Comparison of ENCODE assay signal across 8 mouse cellular contexts in the genomic region with DNA sequence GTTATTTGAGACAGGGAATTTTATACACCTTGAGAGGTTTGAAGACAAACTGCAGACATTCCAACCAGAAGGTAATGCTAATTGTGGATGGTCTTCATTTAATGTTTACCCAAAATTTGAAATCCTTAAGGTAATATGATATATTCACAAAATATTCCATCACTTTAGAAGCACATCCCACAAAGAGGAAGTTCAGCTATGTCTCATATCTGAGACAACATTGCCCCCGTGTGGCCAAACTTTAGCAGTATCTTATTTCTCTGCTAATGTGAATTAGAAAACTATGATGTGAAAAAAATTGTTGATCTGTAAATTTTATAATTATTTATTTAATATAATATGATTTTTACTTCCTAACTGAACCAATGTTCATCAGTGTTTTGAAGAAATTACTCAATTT.
DNase-seq lines count a peak whose midpoint lies in the region.

No protein-coding gene starts in this region.

- peak; percentile 10 to 42 for DNase-seq in adrenal gland, adult 18-20 months (ENCODE audit: low spot score in 2 of 2)
- no peak for DNase-seq in adrenal gland, adult 8-10 months
- DNase-seq in lung, postnatal 36 days: peak; percentile 7
- no peak for DNase-seq in lung, adult 18-20 months
- peak; percentile 80 to 85 for DNase-seq in cerebellum, postnatal 10 days
- DNase-seq in frontal cortex, postnatal 25 days (ENCODE audit: low spot score in 2 of 2): peak; percentile 19 to 39
- peak; percentile 66 for DNase-seq in left cerebral cortex, postnatal 4 days
- peak; percentile 49 for DNase-seq in thymus, postnatal 4 days

- intact Hi-C loops in left cerebral cortex, postnatal 4 days (cut with DNase I): no loop called here

Comparison
In these comparisons a context has a peak if more than half of its experiments do, and no peak if none do; other contexts are left out.
1. DNase-seq: peak in adrenal gland, adult 18-20 months (2 of 2), lung, postnatal 36 days (single experiment), cerebellum, postnatal 10 days (2 of 2), frontal cortex, postnatal 25 days (2 of 2), left cerebral cortex, postnatal 4 days (single experiment) and thymus, postnatal 4 days (single experiment); none in adrenal gland, adult 8-10 months (single experiment) and lung, adult 18-20 months (0 of 2).